Mouse (Mus musculus) CD4-positive, CD25-positive, alpha-beta regulatory T cell, adult 9 weeks (primary cell): ENCODE results near the gene Rfx5. TPM values are rescaled to one million over a fixed set of nuclear protein-coding genes. Genes with fewer than 3 reads are reported as not detected.

Experiments used
- polyA plus RNA-seq: library from polyadenylated mRNA; unstranded; fragments of 100-300 nt; shearing (Covaris generic); gene quantifications from one replicate; pipeline ENCODE4 v1.2.1, GENCODE M21; 2017

Rfx5 gene
- 13.5 TPM for polyA plus RNA-seq

GRCm38 (mm10) chr3:94953764-94954616, at the start of gene Rfx5:
Gene Rfx5, plus strand, starts transcription at chr3:94954075.

GRCm38 (mm10) chr3:94932809-94933564, 20.9 kb upstream of the Rfx5 start, which contains the start of gene Selenbp1:
Gene Selenbp1, plus strand, starts transcription at chr3:94933056.

GRCm38 (mm10) chr3:94974528-94975422, 20.9 kb downstream of the Rfx5 start, which contains the start of gene Pi4kb:
Gene Pi4kb, plus strand, starts transcription at chr3:94974731.

Other genes starting within 250 kb of the Rfx5 start
- not detected for gene Cgn, start 167.6 kb upstream of the Rfx5 start, polyA plus RNA-seq
- 20.0 TPM for gene Pogz, start 116.5 kb upstream of the Rfx5 start, polyA plus RNA-seq
- gene Psmb4, start 67.1 kb upstream of the Rfx5 start, polyA plus RNA-seq = 386 TPM
- 4.8 TPM for gene Selenbp1, start 21.0 kb upstream of the Rfx5 start, polyA plus RNA-seq
- gene Pi4kb, start 20.7 kb downstream of the Rfx5 start, polyA plus RNA-seq = 10.3 TPM
- gene Zfp687, start 61.4 kb downstream of the Rfx5 start, polyA plus RNA-seq = 82.6 TPM
- gene Psmd4, start 88.5 kb downstream of the Rfx5 start, polyA plus RNA-seq = 335 TPM
- 36.5 TPM for gene Pip5k1a, start 152.9 kb downstream of the Rfx5 start, polyA plus RNA-seq
- 115 TPM for gene Vps72, start 156.9 kb downstream of the Rfx5 start, polyA plus RNA-seq
- gene Tmod4, start 170.4 kb downstream of the Rfx5 start, polyA plus RNA-seq = 3.1 TPM
- gene Scnm1, start 179.9 kb downstream of the Rfx5 start, polyA plus RNA-seq = 121 TPM
- 38.7 TPM for gene Lysmd1, start 180.0 kb downstream of the Rfx5 start, polyA plus RNA-seq
- gene Tnfaip8l2, start 188.3 kb downstream of the Rfx5 start, polyA plus RNA-seq = 310 TPM
- 0.24 TPM for gene Sema6c, start 206.4 kb downstream of the Rfx5 start, polyA plus RNA-seq